Mouse (Mus musculus): Measurements from ENCODE around the gene Nop2.

GRCm38 (mm10) chr6:125149569-125149950 lies 17.9 kb downstream of the Nop2 start:
- TF ChIP-seq TCF12 (IDR thresholded peaks at IDR 0.05; ENCODE audit: insufficient read depth, poor library complexity, severe bottlenecking): no peak
- TF ChIP-seq CEBPB (IDR thresholded peaks at IDR 0.05; ENCODE audit: insufficient read depth, poor library complexity, severe bottlenecking): no peak

All from myocyte (in vitro differentiated cells).